19 mouse cellular contexts compared by ENCODE assay signal in the genomic region with DNA sequence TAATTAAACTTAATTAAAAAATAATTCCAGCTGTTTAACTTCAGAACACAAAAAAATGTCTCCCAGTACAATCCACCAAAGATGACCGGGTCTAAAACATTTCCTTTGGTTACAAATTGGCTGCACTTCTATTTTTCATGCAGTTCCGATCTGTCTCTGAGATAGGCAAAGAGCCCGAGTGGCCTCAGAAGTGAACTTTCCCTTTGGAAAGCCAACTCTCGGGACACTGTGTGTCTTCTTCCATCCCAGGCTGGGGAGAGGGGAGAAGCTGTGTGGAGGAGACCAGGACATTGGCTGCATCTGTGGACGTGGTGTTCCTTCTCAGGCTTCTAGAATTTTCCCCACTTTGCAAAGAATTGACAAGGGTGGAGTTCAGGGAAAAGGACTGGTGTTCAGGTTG.
DNase-seq lines count a peak whose midpoint lies in the region; ATAC-seq and TF ChIP-seq lines count a peak whose summit lies in the region.
"Had no signal": no experiment of that assay in that cellular context is flagged by ENCODE, and none has a peak within 500 bp of the region (broad histone marks: within the 10 kb centered on the region; RNA-seq: fewer than 3 reads in every experiment).

No protein-coding gene starts in this region.

- ATAC-seq in kidney, embryonic 15.5 days (replicated peaks; ENCODE audit: low FRiP score): no peak
- ATAC-seq in hindbrain, embryonic 13.5 days (ENCODE audit: low FRiP score): no peak
- ATAC-seq: forebrain, embryonic 13.5 days; forebrain, postnatal 0 days had no signal

- peak; percentile 56 for DNase-seq in urinary bladder, postnatal 14 days (ENCODE audit: low spot score)
- DNase-seq in urinary bladder, postnatal 10 days (ENCODE audit: low spot score): no peak
- peak; percentile 28 to 62 for DNase-seq in kidney, postnatal 36 days
- no peak for DNase-seq in layer of hippocampus, adult 2 months (ENCODE audit: low spot score in 2 of 2)
- DNase-seq in frontal cortex, adult 2 months (ENCODE audit: extremely low spot score in 1 of 2, low spot score in 1 of 2): no peak
- DNase-seq: adrenal gland, adult 2 months; adrenal gland, postnatal 25 days; cerebellum, adult 2 months; cerebellum, postnatal 10 days; forebrain, postnatal 0 days; gastrocnemius, adult 2 months; gastrocnemius, postnatal 25 days; heart, postnatal 10 days; heart, postnatal 4 days had no signal

- H3K4me2 ChIP-seq in kidney, embryonic 15.5 days: no peak overlapping the region
- no peak overlapping the region for H3K4me2 ChIP-seq in hindbrain, embryonic 13.5 days
- H3K4me2 ChIP-seq: forebrain, embryonic 13.5 days; hindbrain, embryonic 12.5 days had no signal

- no peak overlapping the region for H3K9ac ChIP-seq in kidney, embryonic 15.5 days
- H3K9ac ChIP-seq in hindbrain, embryonic 13.5 days: no peak overlapping the region
- H3K9ac ChIP-seq: forebrain, embryonic 13.5 days; forebrain, postnatal 0 days; hindbrain, embryonic 12.5 days had no signal

- peak overlapping the region; percentile 41; the same call in 1 of the 2 replicates for H3K27ac ChIP-seq in kidney, embryonic 15.5 days
- no peak overlapping the region for H3K27ac ChIP-seq in layer of hippocampus, adult 2 months
- no peak overlapping the region for H3K27ac ChIP-seq in hindbrain, embryonic 13.5 days
- H3K27ac ChIP-seq: embryonic facial prominence, embryonic 10.5 days; forebrain, embryonic 13.5 days; gastrocnemius, adult 2 months; hindbrain, embryonic 12.5 days had no signal

- peaks cover 14% of the 10 kb centered on the region for H3K4me1 ChIP-seq in kidney, embryonic 15.5 days
- H3K4me1 ChIP-seq in hindbrain, embryonic 13.5 days (replicated peaks): peaks cover 12% of the 10 kb centered on the region

- TF ChIP-seq CTCF in layer of hippocampus, adult 2 months (conservative IDR thresholded peaks at IDR 0.05): no peak

- no peaks in the 10 kb centered on the region for H3K36me3 ChIP-seq in kidney, embryonic 15.5 days
- no peaks in the 10 kb centered on the region for H3K36me3 ChIP-seq in hindbrain, embryonic 13.5 days
- H3K36me3 ChIP-seq: embryonic facial prominence, embryonic 10.5 days; hindbrain, embryonic 12.5 days had no signal

- H3K9me3 ChIP-seq in kidney, embryonic 15.5 days (replicated peaks): 0 out of 2 replicates have a peak, but pooled peaks cover 3% of the 10 kb centered on the region
- no peaks in the 10 kb centered on the region for H3K9me3 ChIP-seq in hindbrain, embryonic 13.5 days
- H3K9me3 ChIP-seq: embryonic facial prominence, embryonic 10.5 days; forebrain, embryonic 13.5 days had no signal

- H3K4me3 ChIP-seq in kidney, embryonic 15.5 days (replicated peaks): no peak overlapping the region
- H3K4me3 ChIP-seq in layer of hippocampus, adult 2 months: no peak overlapping the region
- H3K4me3 ChIP-seq in hindbrain, embryonic 13.5 days: no peak overlapping the region
- H3K4me3 ChIP-seq: embryonic facial prominence, embryonic 10.5 days; forebrain, embryonic 13.5 days; gastrocnemius, adult 2 months; hindbrain, embryonic 12.5 days had no signal

- H3K27me3 ChIP-seq in kidney, embryonic 15.5 days: no peaks in the 10 kb centered on the region
- H3K27me3 ChIP-seq in hindbrain, embryonic 13.5 days: no peaks in the 10 kb centered on the region
- H3K27me3 ChIP-seq: forebrain, embryonic 13.5 days; hindbrain, embryonic 12.5 days had no signal

- 72% methylated on average over 5 of the region's 5 CpGs for WGBS in kidney, embryonic 15.5 days
- WGBS in hindbrain, embryonic 13.5 days: 86% methylated on average over 5 of the region's 5 CpGs

Comparison
In these comparisons a context has a peak if more than half of its experiments do, and no peak if none do; other contexts are left out.
1. DNase-seq: peak in urinary bladder, postnatal 14 days (single experiment) and kidney, postnatal 36 days (2 of 2); none in urinary bladder, postnatal 10 days (single experiment), layer of hippocampus, adult 2 months (0 of 2) and frontal cortex, adult 2 months (0 of 2).